Mouse (Mus musculus): ENCODE results near the gene Dcaf1. TPM values are rescaled to one million over a fixed set of nuclear protein-coding genes. Genes with fewer than 3 reads are reported as not detected.
A peak's percentile ranks its signal among the peaks of the same experiment; 100 is the strongest.

The Dcaf1 gene
- total and polyA plus RNA-seq, 3 experiments, result 56.3 to 131 (median 58.7) TPM

GRCm38 (mm10) chr9:106883085-106883484 lies 61.4 kb downstream of the Dcaf1 start:
- DNase-seq (ENCODE audit: low read depth, low spot score), result peak; percentile 41
- peaks cover 2 to 37% of the 10 kb centered on the region in 2 experiments; a peak in 3 of 4 replicates for H3K4me1 ChIP-seq (ENCODE audit: control insufficient read depth in 1 of 2, insufficient read depth in 2 of 2, low read length in 2 of 2)

DNA sequence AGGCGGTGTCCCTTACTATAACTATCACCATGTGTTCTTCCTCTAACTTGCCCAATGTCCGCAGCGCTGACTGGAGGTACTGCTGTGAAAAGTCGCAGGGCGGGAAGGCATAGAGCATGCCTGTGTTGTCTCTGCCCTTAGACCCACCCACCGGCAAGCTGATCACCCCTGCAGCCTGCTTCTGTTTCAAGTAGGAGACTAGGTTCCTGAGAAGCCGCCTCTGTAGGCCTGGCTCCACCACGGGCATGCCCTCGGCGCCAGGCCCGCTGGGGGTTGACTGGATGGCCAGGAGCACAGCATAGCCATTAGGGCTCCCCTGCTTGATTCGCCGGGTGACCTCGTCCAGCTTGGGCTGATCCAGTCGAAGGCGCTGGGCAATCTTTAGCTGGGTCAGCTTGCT lies 62.6 kb downstream of the Dcaf1 start:
- Histone ChIP-seq H3K4me3 (ENCODE audit: control insufficient read depth in 1 of 2, insufficient read depth in 1 of 2, low read depth in 2 of 2, low read length in 2 of 2) (peak overlapping the region in 1 of 2 experiments; percentile 88; a peak in 2 of 4 replicates), H3K27me3 (ENCODE audit: control insufficient read depth in 1 of 2, insufficient read depth in 2 of 2, low read length in 2 of 2) (no peaks in the 10 kb centered on the region), H3K27ac (ENCODE audit: control insufficient read depth, low read depth, low read length) (no peak overlapping the region), H3K9me3 (replicated peaks; ENCODE audit: insufficient read depth, low read length) (no peaks in the 10 kb centered on the region), H3K9ac (ENCODE audit: control insufficient read depth, low read depth, low read length, poor library complexity, severe bottlenecking) (no peak overlapping the region), H3K4me1 (ENCODE audit: control insufficient read depth in 1 of 2, insufficient read depth in 2 of 2, low read length in 2 of 2) (peaks cover 2 to 43% of the 10 kb centered on the region in 2 experiments; a peak in 3 of 4 replicates), H3K36me3 (ENCODE audit: control insufficient read depth in 1 of 2, insufficient read depth in 2 of 2, low read length in 2 of 2) (peaks cover 5 to 45% of the 10 kb centered on the region in 2 experiments; a peak in 3 of 4 replicates), H3K79me2 (ENCODE audit: control insufficient read depth, insufficient read depth, low read length, poor library complexity) (peaks cover 37% of the 10 kb centered on the region)
- TF ChIP-seq POLR2AphosphoS5 (IDR thresholded peaks at IDR 0.05; ENCODE audit: borderline replicate concordance, low read depth, low read length), result no peak
- TF ChIP-seq GABPA (IDR thresholded peaks at IDR 0.05; ENCODE audit: low read depth, low read length), result no peak
- TF ChIP-seq SIN3A (IDR thresholded peaks at IDR 0.05; ENCODE audit: low read length), result 0 out of 2 replicates have a peak, but pooled peaks have one; percentile 7
- TF ChIP-seq TCF12 (IDR thresholded peaks at IDR 0.05; ENCODE audit: low read depth, low read length), result no peak
- peak; percentile 21 for DNase-seq (ENCODE audit: low read depth, low spot score)

More at GRCm38 (mm10) chr9:106883085-106883484, 61.4 kb downstream of the Dcaf1 start:
- Histone ChIP-seq H3K27me3 (ENCODE audit: control insufficient read depth in 1 of 2, insufficient read depth in 2 of 2, low read length in 2 of 2) (no peaks in the 10 kb centered on the region), H3K4me3 (ENCODE audit: control insufficient read depth in 1 of 2, insufficient read depth in 1 of 2, low read depth in 2 of 2, low read length in 2 of 2) (no peak overlapping the region), H3K79me2 (ENCODE audit: control insufficient read depth, insufficient read depth, low read length, poor library complexity) (peaks cover 36% of the 10 kb centered on the region), H3K9ac (ENCODE audit: control insufficient read depth, low read depth, low read length, poor library complexity, severe bottlenecking) (no peak overlapping the region), H3K9me3 (replicated peaks; ENCODE audit: insufficient read depth, low read length) (no peaks in the 10 kb centered on the region), H3K36me3 (ENCODE audit: control insufficient read depth in 1 of 2, insufficient read depth in 2 of 2, low read length in 2 of 2) (peaks cover 5 to 36% of the 10 kb centered on the region in 2 experiments; a peak in 3 of 4 replicates), H3K27ac (ENCODE audit: control insufficient read depth, low read depth, low read length) (no peak overlapping the region; the same call in 1 of the 2 replicates)
- TF ChIP-seq MAFK (IDR thresholded peaks at IDR 0.05; ENCODE audit: borderline replicate concordance, low read depth, low read length) (no peak), CHD2 (IDR thresholded peaks at IDR 0.05; ENCODE audit: low read length) (no peak), JUND (IDR thresholded peaks at IDR 0.05; ENCODE audit: low read depth, low read length) (no peak), MXI1 (IDR thresholded peaks at IDR 0.05; ENCODE audit: low read depth, low read length) (no peak), USF2 (IDR thresholded peaks at IDR 0.05; ENCODE audit: borderline replicate concordance in 1 of 2, insufficient read depth in 1 of 2, low read depth in 1 of 2, low read length in 2 of 2) (no peak), ZMIZ1 (IDR thresholded peaks at IDR 0.05; ENCODE audit: low read depth, low read length) (no peak), BHLHE40 (IDR thresholded peaks at IDR 0.05; ENCODE audit: borderline replicate concordance, low read depth, low read length) (no peak), TBP (IDR thresholded peaks at IDR 0.05; ENCODE audit: low read depth, low read length) (no peak), SIN3A (IDR thresholded peaks at IDR 0.05; ENCODE audit: low read length) (no peak)

Measured in MEL (cell line).